Mouse (Mus musculus) cortical plate, adult 2 months (tissue): Measurements from ENCODE around the gene Tnfrsf1a.

ENCODE experiments used
- CTCF ChIP-seq: fragments of 200-500 bp; IDR thresholded peaks from 2 replicates; pipeline ENCODE4 v1.5.1; 2011; ENCODE audit warnings: mild to moderate bottlenecking, control low read depth, low read length; ENCODE audit not compliant: insufficient read depth; ENCODE audit errors: extremely low read depth
- POLR2A ChIP-seq: fragments of 200-500 bp; IDR thresholded peaks from 2 replicates; pipeline ENCODE4 v1.6.1; 2011; ENCODE audit warnings: mild to moderate bottlenecking, low read length, control low read depth; ENCODE audit not compliant: insufficient read depth; ENCODE audit errors: extremely low read depth

DNA sequence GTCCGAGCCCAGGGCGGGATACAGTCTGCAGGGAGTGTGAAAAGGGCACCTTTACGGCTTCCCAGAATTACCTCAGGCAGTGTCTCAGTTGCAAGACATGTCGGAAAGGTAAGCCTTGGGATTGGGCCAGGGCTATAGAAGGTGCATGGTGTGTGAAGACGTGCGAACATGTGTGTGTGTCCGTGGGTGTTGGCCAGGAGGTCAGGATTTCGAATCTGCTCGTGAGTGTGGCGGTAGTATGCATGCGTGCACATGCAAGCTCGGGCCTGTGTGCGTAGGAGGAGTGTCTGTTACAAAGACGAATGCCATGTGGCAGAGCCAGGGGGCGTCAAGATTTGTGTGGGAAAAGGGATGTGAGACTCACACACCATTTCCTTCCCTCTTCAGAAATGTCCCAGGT lies 8.2 kb downstream of the Tnfrsf1a start:
- no peak for TF ChIP-seq CTCF
- TF ChIP-seq POLR2A, result no peak
